Mouse (Mus musculus): ENCODE measurements around the gene Sema4d.

The Sema4d gene

DNA sequence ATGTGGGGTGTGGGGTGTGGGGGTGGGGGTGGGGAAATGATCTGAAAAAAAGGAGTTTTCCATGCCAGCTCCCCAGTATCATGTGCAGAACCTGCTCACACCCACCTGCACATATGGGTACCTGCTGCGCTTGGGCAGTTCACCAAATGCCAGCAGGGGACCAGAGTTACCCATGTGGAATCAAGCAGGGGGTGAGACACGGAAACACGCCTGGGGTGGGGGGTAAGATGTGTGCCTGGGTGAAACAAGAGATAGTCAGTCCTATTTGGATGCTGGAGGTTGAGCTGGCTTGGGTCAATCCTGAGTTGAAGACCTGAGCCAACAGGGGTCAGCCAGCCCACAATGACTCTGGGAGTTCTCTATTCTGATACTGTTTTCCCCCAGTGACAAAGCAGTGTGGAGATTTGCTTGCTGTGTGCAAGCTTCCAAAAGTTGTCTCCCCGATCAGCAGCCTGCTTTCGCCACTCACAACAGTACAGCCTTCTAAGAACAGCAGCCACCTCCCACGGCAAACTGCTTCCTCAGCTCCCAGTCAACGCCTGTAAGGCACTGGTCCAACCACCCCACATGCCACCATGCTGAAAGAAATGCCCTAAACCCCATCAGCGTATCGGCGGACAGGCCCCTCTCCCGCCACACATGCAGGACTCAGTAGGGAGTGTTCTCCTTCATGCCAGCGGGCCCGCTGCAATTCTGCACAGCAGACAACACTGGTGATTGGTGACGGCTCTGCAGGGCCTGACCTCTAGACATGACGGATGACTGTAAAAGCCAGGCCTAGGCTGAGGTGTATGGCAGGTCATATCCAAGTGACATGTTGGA lies 41.0 kb downstream of the Sema4d start:
- DNase-seq = peak; percentile 57

DNA sequence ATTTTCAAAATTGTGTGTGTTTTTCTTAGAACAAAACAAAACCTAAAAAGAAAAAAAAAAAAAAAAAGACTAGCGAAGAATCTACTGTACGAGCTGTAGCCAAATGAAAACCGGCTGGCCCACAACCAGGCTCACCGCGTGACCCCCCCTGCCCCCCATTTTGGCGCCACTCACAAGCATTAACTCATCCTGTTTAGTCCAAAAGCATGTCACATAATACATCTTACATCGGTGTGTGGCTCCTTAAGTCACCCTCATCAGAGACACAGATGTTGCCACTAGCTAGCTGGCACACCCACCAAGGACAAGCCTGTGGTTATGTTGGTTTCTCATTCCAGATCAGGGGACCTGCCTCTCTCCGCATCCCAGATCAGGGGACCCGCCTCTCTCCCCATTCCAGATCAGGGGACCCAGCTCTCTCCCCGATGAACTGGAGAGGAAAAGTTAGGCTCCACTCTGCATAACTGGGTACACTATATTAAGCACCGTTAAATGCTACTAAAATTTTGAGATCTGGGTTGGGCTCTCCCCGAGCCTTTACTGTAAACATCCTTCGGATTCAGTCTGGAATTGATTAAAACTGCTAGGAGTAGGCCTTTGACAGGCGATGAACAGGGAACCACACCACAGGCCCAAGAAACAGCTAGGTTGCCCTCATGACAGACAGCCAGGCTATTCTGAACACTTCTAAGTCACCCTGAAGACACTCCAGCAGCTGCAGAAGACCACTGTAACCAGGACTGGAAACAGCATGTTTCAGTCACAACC lies 43.8 kb downstream of the Sema4d start:
- DNase-seq = no peak

DNA sequence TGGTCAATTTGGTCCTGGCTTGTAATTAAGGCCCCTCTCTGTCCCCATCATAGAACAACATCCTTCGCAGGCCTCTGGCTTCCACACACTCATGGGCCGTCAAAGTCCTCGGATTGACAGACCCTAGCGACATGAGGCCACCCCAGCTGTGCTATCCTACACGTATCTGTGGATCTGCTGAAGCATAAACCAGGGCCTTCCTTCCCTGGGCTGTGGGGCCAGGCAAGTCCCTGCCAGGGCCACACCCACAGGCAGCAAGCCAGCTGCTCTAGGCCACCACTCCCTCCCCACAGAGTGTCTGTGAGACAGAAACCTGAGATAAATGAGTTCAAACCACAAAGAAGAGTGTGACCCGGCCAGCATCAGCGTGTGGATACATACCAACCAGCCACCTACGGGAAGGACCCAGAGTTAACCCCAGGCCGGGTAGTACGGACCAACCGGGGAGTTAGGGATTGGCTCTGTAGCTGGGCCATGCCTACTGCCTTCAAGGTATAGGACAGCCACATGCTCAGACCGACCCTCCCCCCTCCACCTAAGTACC lies 45.5 kb downstream of the Sema4d start:
- peak; percentile 49 to 60 for DNase-seq

DNA sequence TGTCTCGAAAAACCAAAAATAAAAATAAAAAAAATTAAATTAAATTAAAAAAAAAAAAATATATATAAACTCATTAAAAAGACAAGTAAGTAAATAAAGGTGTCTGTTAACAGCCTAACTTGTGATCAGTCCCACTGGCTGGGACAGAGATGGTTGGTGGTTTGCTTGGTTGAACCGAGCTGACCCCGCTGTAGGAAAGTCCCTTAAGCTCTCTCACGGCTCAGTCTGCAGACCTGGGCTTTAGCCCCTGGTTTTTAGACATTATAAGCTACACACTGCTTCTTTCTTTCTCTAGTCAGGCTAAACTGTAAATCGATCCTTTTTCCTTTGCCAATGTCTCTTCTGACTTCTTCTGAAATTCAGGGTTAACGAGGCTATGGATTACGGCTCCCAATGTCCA lies 46.5 kb downstream of the Sema4d start:
- DNase-seq = no peak

DNA sequence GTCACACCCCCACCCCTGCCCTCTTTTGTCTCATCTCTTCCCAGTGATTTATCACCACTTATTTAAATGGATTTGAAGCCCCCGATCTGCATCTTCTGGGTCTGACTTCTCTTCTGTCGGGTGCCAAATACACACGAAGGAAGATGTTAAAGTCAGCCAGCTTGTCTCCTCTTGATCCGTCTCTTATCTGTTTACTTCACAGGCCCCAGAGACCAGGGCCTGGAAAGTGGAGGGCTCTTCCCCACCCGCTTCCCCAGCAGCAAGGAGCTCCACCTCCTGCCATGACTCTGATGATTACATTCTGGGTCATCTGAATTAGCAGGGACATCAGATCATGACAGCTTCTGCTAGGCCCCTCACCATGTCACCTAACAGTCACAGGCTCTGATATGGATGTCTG lies 47.7 kb downstream of the Sema4d start:
- no peak for DNase-seq

DNA sequence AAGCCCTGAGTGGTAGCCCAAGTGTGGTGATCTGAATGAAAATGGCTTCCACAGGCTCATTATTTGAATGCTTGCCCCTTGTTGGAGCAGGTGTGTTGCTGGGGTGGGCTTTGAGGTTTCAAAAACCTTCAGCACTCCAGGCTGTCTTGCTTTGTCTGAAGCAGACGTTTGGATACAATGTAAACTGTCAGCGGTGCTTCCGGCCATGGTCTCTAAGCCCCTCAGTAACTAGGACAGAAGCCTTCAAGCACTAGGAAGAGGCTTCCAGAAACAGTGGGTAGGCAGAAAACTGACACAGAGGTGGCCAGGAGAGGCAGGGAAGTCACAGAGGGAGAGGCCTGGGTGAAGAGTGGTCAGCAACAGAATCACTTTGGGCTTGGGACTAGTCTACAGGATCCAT lies 49.7 kb downstream of the Sema4d start:
- DNase-seq = no peak

DNA sequence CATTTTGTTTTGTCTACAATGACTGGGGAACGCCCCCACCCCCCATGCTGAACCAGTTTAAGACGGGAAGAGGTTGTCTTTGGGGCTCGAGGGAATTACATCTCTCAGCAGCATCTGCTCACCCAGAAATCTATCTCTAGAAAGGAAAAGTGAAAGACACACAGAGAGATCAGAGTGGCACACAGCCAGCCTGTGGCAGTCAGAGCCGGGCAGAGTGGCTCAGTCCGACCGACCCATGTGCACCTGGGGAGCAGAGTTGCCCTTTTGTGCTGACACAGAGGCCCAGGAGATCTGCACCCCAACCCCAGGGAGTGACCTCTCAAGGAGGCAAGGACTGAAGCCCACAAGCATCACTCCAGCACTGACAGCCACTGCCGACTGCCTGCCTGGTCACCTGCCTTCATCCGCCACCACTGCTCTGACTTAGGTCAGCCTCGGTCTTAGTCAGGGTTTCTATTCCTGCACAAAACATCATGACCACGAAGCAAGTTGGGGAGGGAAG lies 50.9 kb downstream of the Sema4d start:
- no peak for DNase-seq

DNA sequence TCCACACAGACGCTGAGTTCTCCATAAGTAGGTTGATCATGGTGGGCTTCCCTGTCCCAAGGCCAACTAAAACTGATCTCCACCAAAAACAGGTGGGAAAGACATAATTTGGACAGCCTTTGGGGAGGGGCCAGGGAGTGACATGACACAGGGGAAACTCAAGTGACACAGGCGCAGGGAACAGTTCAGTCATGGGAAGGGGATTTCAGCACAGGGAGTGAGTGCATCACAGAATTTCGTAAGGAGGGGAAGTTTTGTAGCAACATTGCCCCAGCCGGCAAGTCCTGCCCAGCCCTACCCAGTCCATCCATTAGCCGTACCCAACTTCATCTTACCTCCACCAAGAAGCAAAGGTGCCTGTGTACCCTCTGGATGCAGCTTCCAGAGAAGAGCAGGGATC lies 52.8 kb downstream of the Sema4d start:
- DNase-seq = no peak

DNA sequence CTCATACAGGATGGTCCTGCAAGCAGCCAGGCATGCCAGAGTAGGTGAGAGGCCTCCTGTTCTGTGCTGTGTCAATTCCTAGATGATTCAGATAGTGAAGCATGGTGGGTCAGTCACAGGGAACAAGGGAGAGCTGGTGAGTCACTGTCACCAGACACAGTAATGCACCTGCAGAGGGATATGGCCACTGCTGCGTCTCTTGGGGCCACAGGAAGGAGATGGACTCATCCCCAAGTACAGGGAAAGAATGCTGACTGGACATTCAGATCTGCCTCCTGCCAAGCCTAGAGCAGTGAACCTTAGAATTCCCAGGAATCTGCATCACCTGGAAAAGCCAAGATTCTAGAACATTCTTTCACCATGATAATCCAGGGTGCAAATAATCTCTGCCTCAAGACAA lies 53.8 kb downstream of the Sema4d start:
- no peak for DNase-seq

DNA sequence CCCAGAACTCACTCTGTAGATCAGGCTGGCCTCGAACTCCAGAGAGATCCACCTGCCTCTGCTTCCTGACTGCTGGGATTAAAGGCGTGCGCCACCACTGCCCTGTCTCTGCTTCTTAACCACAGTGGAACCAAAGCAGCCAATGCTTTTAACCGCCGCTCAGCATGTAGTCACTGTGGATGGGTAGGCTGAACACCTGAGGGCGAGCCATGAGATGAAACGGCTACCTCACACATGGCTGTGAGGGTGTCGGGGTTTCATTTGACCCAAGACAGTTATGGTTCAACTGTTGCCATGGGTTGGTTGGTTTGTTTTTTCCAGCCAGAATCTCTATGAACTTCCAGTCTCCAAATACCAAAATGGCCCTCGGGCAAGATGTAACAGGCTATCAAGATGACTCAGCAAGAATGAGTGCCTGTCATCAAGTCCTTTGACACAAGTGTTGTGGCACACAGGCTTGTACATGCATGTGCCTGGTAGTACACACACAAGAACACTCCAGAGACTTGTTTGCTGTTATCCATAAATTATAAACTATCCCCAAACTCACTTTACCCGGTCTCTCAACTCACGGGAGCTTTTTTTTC lies 54.9 kb downstream of the Sema4d start:
- no peak for DNase-seq

DNA sequence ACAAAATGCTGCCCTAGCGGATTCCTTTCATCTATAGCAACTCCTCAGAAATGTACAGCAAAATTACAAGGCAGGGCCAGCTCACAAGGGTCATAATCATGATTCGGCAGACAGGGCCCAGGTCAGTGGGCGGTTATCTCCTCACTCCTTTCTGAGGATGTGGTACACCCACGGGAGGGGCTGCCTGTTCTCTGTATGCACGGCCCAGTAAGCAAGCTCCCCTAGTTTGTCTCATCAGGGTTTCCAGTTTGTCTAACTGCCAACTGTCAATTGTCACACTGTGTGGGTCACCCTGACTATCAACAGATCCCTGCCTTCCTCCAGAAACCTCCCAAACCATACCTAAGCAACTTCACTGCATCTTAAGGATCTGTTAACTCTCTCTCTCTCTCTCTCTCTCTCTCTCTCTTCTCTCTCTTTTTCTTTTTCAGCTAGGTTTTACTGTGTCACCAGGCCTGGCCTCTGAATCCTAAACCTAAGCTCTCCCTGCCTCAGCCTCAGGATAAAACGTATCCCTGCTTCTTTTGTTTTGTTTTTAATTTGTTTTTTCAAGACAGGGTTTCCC lies 55.5 kb downstream of the Sema4d start:
- no peak for DNase-seq

DNA sequence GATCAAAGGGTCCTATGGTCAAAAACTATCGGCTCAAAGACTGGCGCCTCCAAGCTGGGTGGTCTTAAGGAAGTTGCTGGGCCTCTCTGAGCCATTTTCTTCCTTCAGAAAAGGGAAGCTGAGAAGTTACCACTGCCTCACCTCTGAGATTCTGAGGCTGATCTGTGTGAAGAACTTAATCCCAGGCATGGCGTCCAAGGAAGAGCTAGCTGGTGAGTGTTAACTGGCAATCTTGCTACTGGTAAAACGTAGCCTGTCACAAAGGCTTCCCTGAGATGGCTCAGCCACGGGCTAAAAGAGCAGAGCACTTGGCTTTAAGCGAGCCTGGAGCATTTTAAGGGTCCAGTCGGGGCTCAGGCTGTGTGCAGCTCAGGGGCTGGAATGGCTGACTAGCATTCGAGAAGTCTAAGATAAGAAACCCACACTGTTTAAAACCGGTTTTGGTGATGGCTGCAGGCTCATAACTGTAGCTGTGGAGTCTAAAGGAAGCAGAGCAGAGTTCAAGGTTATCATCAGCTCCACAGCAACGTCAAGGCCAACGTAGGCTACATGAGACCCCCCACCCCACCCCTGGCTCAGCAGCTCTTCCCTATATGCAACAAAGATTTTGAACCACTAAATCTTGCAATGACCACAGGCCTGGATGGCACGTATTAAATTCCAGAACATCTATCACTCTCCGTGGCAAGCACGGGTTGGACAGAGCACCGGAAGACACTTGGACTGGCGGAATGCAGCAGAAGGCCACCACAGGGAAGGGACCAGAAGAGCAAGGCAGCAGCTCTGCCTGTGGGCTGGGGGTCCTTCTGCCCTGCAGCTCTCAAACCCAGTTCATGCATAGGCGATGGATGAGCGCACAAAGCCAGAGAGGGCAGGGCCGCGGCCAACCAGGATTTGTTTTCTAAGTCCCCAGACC lies 56.3 kb downstream of the Sema4d start:
- DNase-seq = peak in 1 of 2 experiments; percentile 43

DNA sequence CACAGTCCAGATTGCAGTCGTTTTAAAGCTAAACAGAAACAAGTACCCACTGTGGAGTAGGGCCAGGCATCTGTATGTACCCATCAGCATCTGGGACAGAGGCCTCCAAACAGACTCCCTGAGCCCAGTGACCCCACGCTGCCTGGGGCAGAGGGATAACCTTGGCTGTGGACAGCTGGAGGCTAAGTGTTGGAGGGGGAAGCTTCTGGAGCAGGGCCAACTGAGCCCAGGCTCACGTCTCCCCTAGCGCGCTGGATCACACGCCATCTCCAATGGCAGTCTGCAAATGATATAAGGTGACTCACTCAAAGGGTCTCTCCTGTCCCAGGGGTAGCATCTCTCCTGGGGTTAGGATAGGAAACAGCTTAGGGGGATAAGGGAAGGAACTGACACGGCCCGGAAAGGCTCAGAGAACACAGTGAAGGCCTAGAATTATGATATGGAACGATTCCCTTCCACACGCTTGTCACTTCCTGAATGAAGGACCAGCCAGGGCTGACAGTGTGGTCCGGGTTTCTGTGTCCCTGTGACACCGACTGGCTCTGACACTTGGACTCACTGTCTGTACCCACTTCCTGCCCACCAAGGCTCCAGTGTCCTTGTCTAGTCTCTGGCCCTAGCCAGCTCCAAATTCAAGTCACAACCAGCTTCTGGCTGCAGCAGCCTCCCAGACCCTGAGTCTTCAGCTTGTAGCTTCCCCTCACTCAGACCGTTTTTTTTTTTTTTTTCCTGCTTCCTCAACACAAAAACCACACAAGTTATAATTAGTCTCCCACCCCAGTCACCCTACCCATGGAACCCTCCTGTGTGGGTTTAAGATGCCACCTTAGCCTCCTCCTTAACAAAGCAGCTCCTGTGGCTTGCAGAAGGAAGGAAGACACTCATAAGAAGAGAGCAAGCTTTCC lies 57.3 kb downstream of the Sema4d start:
- no peak for DNase-seq

DNA sequence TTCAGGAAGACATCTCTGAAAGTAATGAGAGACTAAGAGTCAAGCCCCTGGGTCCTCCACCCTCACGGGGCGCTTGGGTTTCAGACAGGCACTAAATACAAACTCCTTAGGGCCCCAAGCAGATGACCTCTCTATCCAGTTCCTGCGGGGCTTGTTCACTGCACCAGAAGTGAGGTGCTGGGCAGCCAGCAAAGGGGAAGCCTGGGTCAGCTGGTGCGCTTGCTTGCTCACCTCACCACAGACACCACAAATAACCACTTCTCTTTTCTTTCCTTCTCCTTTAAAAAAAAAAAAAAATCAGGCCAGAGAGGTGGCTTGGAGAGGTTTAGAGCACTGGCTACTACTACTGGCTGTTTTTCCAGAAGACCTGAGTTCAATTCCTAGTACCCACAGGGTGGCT lies 59.0 kb downstream of the Sema4d start:
- no peak for DNase-seq

DNA sequence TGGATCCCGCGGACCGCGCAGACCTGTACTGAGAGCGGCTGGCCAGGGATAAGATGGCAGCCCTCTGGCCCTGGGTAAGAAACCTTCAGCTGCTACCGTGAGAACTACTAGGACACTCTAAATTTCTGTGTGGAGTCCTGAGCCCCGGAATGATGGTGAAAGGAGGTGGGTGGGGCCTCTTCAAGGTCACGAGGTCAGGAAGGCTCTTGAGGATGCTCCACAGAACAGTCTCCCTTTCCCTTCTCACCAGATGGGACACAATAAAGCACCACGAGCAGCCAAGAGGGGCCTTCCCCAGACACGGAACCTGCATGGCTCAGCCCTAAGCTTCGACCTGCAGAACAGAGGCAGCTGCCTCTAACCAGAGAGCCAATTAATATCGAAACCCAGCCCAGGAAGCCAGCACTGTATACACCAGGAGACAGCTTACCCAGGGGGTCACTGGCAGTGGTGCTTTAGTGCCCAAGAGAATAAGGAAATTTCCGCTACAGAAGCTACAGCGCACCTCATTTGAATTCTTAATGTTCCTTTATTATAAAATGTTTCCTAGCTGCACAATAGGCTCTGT lies 61.4 kb downstream of the Sema4d start:
- no peak for DNase-seq

DNA sequence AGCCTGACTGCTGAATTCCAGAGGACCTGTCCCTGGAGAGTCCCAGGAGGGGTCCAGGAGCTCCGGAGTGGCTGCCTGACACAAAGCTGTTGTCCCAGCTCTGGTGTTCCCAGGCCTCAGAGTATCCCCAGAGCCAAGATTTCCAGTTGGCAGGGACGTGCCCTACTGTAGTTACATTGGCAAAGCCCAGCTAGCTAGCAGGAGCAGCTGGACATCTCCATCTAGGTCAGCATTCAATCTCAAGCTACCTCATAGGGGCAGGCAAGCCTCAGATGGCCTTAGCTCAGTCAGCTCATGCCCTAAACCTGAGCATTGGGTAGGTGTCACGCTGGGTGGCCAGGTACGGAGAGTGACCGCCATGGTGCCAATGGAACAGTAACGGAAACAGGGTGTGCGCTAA lies 62.1 kb downstream of the Sema4d start:
- DNase-seq = peak; percentile 85 to 86

DNA sequence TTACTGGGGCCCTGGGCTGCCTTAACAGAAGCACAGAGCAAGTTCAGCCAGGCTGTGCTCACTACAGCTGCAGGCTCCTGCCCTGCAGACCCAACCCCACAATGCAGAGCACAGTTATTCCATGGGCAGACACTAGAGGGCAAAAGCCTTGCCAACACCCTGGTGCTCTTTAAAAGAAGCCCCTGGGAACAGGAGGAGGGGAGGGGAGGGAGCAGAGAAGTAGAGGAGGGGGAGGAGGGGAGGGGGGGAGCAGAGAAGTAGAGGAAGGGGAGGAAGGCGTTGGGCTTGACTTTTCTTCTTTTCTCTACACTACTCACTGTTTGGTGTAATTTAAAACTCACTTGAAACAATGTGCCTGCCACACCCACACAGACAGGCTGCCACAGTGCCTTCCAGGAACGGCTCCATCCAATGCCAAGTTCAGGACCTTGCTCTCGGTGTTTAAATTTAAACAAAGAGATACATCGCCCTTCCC lies 63.6 kb downstream of the Sema4d start:
- no peak for DNase-seq

DNA sequence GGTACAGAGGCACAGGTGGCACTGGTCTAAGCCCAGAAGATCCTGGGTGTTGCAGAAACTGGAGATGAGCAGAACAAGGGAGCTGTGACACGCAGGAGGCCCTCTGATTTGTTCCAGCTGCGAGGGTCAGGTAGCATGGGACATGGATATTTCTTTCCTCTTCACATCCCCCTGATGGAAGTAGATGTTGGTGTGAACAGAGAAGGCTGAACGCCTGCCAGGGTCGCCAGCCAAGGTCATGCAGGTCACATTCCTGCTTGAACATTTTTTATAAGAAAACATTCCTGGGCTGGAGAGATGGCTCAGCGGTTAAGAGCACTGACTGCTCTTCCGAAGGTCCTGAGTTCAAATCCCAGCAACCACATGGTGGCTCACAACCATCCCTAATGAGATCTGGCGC lies 66.2 kb downstream of the Sema4d start:
- DNase-seq = no peak

DNA sequence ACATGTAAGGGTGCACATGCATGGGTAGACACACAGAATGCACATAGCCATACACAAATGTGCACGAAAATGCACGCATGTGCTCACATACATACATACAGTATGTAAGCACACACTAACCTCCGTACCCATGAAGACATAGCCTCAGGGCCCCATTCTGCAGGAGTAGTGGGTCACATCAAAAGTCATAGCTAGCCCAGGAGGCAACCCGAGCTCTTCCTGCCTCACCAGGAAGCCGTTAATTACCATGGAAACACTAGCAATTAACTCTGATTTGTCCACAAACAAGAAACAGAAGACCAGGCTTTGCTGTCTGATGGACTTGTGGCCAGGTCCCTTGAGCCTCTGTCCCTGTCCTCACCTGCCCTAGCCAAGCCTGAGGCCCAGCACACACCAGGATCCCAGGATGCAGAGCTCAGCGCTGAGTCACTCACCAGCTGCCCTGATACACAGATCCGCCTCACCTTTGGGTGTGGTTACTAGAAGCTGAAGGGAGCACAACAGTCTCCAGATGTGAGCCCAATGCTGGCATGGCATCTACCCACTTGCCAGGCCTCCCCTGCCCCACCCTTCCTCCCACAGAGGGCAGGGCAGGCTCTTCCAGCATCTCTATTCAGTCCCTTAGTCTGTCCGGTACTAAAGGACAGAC lies 67.5 kb downstream of the Sema4d start:
- no peak for DNase-seq

DNA sequence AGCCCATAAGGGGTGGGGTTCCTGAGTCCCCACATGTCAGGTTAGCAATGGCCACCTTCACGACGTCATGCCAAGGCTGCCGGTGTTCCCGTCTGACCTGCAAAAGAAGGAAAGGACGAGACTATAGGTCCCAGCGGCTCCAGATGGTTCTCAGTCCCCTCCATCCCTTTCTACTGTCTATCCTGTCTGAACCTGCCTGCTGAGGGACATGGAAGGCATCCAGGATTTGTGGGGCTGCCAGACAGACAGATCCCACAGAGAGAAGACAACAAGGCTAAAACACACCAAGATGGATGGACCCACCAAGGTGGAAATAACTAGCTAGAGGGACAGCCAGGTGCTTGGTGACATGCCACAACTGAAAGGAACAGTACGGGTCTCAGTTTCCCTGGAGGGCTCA lies 68.1 kb downstream of the Sema4d start:
- DNase-seq = peak; percentile 32 to 53
